Mouse (Mus musculus): ENCODE measurements around the gene Dmrta2.

Gene Dmrta2

GRCm38 (mm10) chr4:109977148-109978067 lies at the start of gene Dmrta2:
Gene Dmrta2 (plus strand): TSS chr4:109978053.
- no peak for DNase-seq

GRCm38 (mm10) chr4:109929058-109929457 lies 48.8 kb upstream of the Dmrta2 start:
- DNase-seq: no peak

DNA sequence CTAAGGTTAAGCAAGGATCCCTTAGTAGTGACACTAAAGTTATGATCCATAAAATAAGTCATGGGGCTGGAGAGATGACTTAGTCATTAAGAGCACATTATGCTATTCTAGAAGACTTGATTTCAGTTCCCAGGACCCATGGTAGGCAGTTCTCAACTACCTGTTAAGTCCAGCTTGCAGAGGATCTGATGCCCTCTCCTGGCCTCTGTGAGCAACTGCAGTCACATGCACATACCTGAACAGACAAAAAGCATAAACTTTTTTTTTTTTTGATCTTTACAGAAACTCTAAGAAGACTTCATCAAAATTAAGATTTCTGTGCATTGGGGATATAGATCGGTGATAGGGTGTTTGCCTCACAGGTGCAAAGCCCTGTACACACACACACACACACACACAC lies 47.4 kb upstream of the Dmrta2 start:
- DNase-seq: no peak

DNA sequence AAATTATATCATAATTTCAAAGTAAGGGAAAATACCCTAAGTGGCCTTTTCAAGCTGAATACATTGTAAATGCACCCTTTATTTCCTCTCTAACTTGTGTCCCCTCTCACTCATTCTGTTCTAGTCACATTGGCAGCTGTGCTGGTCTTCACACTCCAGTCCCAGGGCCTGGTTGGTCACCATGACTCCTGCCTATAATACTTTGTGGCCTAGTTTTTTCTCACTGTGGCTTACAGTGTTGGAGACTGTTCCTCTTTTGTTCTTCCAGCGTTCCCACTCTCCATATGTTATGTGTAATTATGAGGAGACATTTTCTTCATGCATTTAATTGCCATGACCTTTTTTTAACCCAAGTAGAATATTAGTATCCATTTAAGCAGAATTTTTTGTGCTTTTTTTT lies 46.9 kb upstream of the Dmrta2 start:
- no peak for DNase-seq

DNA sequence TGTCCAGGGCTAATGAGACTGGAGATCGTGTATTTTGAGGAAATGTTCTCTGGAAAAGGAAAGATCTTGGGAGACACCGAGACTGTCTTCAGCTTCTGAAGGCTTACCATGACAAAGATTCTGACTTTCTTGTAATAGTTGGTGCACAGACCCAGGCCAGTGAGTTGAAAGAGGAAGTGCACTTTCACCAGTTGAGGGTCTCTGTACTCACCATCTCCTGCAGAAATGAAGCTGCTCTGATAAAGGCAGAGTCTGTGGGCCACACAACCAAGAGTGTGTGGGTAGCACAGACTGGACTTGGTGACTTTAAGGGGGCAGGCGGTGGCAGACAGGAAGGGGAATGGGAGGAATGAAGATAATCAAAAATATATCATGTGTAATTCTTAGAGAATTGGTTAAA lies 41.3 kb upstream of the Dmrta2 start:
- no peak for DNase-seq

GRCm38 (mm10) chr4:109939291-109939690 lies 38.6 kb upstream of the Dmrta2 start:
- no peak for DNase-seq

- no peak for DNase-seq
Observed at GRCm38 (mm10) chr4:109945554-109945953, 32.3 kb upstream of the Dmrta2 start.

GRCm38 (mm10) chr4:109949307-109949706 lies 28.5 kb upstream of the Dmrta2 start:
- DNase-seq: no peak

DNA sequence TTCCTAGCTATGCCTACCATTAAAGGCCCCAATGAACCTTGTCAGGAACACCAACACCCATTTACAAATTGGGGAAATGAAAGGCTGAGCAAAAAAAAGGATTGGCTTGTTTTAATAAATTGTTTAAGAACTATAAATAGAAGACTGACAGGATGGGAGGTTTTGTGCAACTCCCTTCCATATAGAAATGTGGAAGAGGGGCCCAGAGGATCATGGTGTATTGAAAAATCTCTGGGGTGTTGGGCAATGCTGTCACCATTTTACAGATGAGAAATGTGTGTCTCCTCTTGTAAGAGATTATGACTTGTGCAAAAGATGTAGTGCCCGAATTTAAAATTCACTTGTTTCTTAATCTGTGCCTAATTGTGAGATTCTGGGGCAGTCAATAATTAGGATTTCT lies 24.3 kb upstream of the Dmrta2 start:
- DNase-seq: no peak

DNA sequence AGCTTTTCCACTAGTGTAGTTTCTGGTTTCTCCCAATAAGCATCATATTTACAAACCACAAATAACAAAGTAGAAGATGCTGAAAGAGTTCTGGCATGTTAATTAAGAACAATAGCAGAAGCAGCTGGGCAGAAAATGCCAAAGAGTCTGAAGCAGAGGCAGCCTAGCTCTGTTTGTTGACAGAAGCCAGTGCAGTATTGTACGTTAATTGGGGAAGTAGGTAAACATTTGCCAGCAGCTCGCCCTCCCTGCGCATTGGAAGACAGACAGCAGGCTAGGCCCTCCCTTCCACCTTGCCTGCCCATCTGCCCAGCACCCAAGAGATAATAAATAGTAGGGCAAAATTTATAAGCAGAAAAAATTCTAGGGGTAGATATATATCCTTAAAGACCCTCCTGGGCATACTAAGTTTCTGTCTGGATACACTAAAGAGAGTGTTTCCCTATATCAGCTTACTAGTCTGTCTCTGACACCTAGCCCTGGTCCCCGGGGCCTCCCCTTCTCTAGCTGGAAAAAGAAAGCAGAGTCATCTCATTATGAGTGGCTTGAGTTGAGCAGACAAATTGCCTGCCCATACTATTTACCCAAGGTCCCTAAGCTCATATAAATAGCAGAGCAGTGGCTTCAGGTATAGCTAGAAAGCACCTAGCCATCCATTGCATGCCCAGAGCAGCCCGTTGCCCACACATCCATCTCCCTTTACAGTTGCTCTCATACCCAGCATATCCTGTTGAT lies 17.5 kb upstream of the Dmrta2 start:
- no peak for DNase-seq

DNA sequence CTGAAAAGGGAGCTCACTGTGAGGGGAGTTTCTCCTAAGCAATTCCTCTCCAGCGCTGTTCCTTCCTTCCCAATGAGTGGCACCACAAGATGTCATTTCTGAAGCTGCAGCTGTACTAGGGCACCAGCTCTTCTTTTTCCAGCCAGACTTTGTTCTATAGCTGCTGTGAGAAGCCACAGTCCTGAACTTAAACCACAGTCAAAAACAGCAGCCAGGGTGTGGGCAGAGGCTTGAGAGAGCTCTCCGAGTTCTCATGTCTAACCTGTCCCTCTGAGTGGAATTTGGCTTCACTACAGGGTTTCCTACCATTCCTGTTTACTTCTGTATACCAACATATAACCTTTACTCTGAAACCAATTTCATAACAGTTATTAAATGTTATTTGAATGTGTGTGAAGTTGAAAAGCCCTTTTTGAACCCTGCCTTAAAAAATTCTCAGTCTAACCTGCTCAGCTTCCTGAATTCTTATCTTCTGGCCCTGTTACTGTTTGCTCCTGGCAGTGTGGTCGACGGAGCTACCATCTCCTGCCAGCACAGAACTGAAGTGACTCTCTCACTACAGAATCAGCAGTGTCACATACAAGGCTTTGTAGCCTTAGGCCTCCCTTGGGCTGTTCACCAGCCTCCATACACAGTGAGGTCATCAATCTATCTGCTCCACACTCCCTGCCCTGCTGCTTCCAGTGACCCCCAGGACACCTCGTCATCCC lies 14.1 kb upstream of the Dmrta2 start:
- no peak for DNase-seq

GRCm38 (mm10) chr4:109969561-109969960 lies 8.3 kb upstream of the Dmrta2 start:
- DNase-seq: no peak

DNA sequence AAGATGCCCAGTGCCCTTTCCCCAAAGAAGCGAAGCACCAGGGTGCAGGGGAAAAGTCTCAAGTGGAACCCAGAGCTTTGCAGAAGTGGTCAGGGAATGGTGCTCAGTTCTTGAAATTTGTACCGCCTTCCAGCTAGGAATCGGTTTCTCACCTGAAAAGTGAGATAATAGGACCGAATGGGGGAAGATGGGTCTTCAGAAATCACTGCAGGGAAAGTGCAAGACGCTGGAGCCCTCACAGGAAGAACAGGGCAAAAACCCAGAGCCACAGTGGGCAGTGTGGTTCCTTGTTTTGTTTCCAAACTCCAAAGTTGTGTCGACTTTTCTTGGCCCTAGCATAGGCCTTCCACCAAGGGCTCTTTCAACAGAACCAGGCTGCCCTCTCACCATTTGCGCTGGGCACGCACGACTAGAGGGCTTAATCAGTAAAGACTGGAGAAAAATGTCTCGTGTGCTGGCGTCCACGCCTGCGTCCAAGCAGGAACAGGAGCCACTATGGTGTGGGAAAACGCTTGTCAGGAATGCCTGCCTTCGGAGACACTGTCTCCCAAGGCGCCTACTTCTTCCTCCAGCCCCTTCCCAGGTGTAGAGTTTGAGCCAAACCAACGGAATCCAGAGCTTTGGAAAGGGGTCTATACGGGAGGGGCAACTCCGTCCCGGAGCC lies 3.7 kb upstream of the Dmrta2 start:
- no peak for DNase-seq

- no peak for DNase-seq
Observed at GRCm38 (mm10) chr4:109974655-109975380, 3.0 kb upstream of the Dmrta2 start.

GRCm38 (mm10) chr4:109975381-109976240 lies 2.2 kb upstream of the Dmrta2 start:
- no peak for DNase-seq

DNA sequence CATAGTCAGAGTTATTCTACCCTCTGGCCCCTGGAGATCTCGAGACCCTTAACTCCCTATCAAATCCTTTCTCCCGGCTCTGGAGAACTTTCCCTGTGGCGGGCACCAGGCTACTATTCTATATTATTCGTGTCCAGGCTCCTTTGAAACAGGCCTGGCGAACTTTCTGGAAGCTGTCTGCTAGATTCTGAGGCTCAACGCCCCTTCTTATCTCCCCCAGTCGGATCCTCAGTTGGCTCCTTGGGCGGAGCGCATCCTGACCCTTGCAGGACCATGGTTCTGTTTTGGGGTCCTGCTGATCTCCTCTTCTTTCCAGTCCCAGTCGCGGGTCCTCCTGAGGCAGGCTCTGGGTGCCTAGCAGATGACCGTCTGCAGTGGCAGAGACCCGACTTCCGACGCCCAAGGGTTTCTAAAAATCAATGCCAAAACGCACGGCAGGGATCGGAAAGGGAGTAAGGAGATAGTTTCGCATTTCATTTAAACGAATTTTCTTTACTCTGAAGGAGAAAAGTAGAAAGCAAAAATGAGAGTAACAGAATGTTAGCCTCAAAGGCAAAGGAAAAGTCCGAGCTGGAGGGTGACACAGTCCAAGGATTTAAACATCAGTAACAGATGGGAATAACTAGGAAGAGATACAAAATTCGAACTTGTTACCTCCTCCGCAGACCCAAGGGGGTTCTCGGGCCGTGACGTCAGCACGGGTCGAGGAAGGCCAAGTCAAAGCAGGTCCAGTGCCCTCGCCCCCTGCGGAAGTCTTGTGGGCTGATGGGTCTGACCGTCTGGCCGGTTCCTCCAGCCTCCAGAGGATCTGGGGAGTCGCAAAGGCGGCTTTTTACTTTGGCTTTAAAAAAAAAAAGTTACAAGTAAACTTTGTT lies 1.3 kb upstream of the Dmrta2 start:
- DNase-seq: no peak

- DNase-seq: no peak
Observed at GRCm38 (mm10) chr4:109978068-109978857, 410 bp downstream of the Dmrta2 start.

GRCm38 (mm10) chr4:109978858-109979340 lies 1.0 kb downstream of the Dmrta2 start:
- DNase-seq: no peak
